Mouse (Mus musculus): ENCODE measurements at regions not wholly inside any gene's neighbourhood (a gene's known extent, or its start where the extent isn't known, plus 50 kb on each side); places are given as distances from the start of the nearest gene placed in this dataset.

DNA sequence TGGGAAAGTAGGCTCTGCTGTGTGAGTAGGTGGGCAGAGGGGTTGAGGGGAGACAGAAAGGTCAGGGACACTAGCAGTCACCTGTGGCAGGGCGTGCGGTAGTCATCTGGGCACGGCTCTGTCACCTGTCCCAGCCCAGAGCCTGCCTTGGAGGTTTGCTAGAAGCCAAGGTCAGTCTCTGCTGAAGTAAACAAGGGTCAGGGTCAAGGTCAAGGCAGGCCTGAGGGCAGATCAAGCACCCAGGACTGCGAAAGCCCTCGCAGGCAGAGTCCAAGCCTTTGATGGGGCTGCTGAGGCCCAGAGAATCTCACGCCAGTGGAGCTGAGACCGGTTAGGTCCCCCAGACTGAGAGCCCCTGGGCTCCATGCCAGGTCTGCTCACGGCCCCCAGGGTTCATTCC, 87.2 kb upstream of the Runx3 start:
- intact Hi-C loops (cut with DNase I), result no loop called here

DNA sequence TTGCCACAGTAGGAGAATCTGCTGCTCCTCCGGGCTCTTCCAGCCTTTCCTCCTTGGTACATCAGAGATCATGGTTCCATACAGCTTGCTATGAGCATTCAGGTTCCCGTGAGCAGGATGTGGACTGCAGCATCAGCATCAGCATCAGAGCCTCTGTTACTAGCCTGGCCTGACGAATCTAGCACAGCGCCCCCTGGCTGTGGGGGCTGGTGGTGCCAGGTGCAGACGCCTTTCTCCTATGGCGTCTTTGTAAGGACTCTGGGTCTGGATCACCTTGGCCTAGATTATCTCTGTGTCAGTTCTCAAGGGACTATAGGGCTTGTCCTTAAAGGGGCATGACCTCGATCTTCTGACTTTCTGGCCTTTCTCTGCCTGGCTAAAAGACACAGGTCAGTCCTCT, 86.0 kb upstream of the Runx3 start:
- intact Hi-C loops (cut with DNase I), result no loop called here

- intact Hi-C loops (cut with DNase I), result no loop called here
Observed at GRCm38 (mm10) chr4:135036764-135037163, 83.7 kb upstream of the Runx3 start.

DNA sequence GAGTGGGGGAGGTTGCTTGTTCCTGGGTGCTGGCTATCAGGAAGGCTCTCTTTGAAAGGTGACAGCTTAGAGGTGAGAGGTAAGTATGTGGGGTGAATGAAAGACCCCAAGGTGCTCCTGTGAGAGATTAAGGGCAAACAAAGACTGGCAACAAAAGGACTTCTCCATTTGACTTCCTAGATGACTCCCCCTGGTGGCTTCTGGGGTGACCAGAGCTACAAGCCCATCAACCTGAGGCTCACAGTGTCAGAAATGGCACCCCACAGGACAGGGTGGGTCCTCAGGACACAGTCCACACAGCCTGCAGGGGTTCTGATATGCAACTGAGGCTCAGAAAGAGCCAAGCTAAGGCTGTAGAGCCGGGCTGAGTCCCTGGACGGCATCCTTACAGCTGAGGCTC, 81.2 kb upstream of the Runx3 start:
- intact Hi-C loops (cut with DNase I), result no loop called here

DNA sequence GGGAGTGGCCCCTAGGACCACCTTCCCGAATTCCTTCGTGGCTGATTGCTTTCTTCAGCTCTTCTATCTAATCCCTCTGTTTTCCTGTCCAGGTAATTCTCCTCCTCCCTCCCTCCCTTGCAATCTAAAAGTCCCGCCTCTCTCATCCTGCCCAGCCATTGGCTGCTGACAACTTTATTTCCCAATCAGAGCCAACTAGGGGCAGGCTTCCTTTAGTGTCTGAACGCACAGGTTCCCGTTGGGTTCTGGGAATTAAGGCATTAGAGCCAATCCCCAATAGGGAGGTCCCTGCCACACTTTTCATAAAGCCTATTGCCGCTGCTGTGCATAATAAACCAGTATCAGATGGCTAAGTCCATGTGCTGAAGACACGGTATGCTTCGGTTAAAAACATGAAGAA, 78.5 kb upstream of the Runx3 start:
- intact Hi-C loops (cut with DNase I), result no loop called here

DNA sequence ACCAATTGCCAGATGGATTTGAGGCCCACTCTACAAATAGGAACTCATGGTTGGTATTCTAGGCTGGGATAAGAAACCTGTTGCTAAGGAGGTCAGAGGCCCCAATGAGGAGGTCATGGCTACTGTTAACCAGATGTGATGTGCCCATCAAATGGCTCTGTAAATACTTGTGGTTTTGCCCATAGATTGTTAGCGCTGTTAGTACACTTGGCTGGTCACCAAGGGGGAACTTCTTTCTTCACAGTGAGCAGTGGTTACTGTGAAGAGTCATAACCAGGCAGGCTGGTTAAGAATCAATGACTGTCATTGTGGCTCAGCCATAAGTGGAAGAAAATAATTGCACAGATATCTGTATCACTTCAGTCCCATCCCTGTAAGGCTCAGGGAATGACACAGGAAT, 78.0 kb upstream of the Runx3 start:
- intact Hi-C loops (cut with DNase I), result no loop called here

- intact Hi-C loops (cut with DNase I), result no loop called here
Observed at GRCm38 (mm10) chr4:135045054-135045453, 75.4 kb upstream of the Runx3 start.

DNA sequence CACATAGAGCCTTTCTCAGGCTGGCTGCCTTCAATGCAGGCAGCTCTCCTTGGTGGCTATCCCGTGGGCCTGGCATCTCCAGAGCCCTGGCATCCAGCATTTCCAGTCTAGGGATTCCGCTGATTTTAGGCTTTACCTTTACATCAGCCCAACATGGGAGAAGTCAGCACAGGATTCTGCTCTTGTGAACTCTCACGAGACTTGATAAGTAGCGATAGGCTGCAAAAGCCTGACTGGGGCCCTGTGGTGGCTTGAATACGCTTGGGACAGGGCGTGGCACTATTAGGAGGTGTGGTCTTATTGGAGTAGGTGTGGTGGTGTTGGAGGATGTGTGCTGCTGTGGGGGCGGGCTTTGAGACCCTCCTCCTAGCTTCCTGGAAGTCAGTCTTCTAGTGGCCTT, 73.8 kb upstream of the Runx3 start:
- intact Hi-C loops (cut with DNase I), result no loop called here

DNA sequence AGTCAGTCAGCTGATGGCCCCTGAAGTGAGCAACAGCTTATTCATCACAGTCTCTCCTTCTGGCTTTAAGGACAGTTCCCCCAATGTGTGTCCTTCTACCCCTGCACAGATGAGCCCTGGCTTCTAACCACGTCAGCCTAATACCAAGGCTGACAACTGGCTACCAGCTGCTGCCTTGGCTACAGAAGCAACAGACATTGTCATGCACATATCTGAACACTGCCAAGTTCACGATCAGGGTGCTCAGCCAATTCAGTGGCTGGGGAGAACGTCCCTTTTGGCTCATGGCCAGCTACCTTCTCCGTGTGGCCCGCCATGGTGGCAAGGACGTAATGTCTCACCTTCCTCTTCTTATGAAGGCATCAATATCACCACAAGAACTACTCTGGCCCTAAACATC, 73.2 kb upstream of the Runx3 start:
- intact Hi-C loops (cut with DNase I), result no loop called here

GRCm38 (mm10) chr4:135047771-135048170, 72.7 kb upstream of the Runx3 start:
- intact Hi-C loops (cut with DNase I), result no loop called here

- intact Hi-C loops (cut with DNase I), result no loop called here
Observed at GRCm38 (mm10) chr4:135049924-135050323, 70.5 kb upstream of the Runx3 start.

DNA sequence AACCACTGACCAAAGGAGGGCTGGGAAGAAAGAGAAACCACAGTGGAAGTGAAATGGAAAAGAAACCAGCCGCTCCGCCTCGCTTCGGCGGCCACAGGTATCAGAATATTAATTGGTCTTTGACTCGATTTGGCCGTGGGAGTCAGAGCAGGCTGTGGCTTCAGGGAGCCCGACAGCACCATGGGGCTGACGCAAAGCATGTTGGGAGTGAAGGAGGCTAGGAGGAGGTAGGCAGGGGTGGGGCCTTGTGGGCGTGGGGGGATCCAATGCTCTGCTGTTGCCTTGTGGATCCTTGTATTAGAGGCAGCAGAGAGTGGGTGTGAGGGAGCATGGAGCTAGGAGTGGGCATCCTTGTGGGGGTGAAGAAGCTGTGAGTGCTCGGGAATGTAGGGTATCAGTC, 69.0 kb upstream of the Runx3 start:
- intact Hi-C loops (cut with DNase I), result no loop called here

DNA sequence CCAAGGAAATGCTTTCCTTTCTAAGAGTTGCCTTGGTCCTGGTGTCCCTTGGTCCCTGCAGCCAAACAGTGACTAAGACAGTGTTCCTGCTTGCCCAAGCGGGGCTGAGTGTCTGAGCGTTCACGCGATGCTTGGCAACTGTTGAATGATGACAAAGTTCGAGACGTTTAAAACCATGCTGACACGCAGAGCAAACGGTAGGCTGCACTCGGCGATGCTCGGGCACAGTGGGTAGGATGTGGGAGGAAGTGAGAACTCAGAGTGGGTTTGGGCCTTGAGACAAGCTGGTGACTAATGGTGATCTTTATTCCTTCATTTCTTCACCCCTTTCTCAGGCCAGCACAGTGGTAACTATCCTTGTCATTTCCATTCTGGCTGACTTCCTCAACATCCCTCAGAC, 66.9 kb upstream of the Runx3 start:
- intact Hi-C loops (cut with DNase I), result no loop called here

- intact Hi-C loops (cut with DNase I), result no loop called here
Observed at GRCm38 (mm10) chr4:135054353-135054752, 66.1 kb upstream of the Runx3 start.

- intact Hi-C loops (cut with DNase I), result no loop called here
Observed at GRCm38 (mm10) chr4:135056371-135056770, 64.1 kb upstream of the Runx3 start.

- intact Hi-C loops (cut with DNase I), result no loop called here
Observed at GRCm38 (mm10) chr4:135057286-135057685, 63.2 kb upstream of the Runx3 start.

DNA sequence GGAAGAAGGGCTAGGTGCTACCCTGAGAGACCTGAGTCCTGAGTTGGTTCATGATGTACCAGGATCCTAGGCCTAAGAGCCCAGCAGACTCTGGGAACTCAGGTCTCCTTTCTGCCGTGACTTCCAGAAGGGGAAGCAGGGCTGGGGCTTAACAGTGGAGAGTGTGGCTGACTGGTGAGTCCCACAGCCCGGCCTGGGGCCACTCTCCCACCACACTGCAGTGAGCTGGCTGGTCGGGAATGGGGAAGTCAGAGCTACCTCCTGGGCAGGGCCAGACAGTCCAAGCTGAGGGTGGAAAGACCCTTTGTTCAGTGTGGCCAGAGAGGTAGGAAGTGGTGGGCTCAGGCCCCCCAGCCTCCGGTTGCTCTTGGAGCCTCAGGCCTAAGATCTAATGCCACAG, 61.6 kb upstream of the Runx3 start:
- intact Hi-C loops (cut with DNase I), result no loop called here

DNA sequence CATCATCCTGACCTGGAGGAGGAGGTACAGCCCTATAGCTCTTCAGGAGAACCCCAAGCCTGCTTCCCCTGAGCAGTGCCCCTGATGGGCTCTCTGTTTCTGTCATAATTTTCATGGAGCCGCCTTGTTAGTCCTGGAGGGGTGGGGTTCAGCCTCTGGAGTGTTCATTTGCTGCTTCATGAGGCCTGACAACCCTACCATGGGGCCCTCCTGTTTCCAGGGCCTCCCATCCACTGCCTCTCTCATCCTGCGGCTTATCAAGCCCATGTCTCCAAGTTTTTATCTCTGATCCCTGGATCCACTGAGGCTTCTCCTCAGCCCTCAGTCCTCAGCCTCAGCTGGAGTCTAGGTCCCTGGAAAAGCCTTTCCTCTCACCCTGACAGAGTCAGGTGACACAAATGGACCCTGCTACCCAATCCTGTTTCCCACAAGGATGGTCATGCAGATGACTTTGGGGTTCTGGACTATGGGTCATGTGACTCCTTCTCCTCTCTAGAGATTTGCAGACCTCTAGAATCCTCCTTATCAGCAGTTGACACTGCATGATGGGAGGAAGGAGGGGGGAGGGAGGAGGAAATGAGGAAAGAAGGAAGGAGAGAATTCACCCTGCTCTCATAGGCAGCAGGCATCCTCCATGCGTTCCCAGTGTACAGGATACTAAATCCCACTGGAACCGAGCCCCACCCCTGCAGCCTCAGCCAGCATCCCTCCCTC, 59.3 kb upstream of the Runx3 start:
- intact Hi-C loops (cut with DNase I), result loop anchor here (10.0 kb wide), 1 partner anchor 116 kb away; no protein-coding TSS in a partner anchor

DNA sequence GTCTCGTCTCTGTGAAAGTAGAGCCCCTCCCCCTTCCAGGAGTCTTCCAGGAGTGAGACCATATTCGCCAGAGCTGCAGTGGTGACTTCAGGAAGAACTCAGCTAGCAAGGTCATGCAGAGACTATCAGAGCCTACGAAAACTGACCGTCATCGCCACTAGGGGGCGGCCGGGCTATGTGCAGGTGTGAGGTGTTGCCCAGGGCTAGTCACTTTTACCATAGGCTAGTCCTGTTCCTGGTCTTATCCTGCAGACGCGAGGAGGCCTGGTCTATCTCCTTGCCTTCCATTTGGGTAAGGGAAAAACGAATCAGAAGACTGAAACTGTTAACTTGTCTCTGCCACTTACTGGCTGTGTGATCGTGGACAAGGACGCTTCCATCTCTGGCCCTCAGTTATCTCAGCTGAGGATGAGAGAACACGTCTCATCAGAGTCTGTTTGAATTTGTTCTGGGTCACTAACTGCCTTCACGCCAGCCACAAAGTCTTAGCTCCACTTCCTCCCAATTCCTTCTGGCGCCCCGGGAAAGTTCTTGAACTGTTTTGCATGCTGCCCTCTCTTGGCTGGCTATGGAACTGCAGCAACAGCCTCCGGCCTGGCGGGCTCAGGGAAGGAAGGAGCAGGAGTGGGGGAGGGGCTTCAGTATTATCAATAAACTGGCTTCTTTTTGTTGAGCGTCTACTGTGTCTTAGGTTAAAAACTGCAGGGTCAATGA, 53.5 kb upstream of the Runx3 start:
- intact Hi-C loops (cut with DNase I), result loop anchor here (2.0 to 10.0 kb wide), 4 partner anchors 48 to 140 kb away; no protein-coding TSS in a partner anchor

GRCm38 (mm10) chr4:135067805-135068204, 52.6 kb upstream of the Runx3 start:
- intact Hi-C loops (cut with DNase I), result loop anchor here (2.0 to 10.0 kb wide), 4 partner anchors 49 to 139 kb away; no protein-coding TSS in a partner anchor

GRCm38 (mm10) chr4:135069818-135070217, 50.6 kb upstream of the Runx3 start:
- intact Hi-C loops (cut with DNase I), result loop anchor here (5.0 to 10.0 kb wide), 2 partner anchors 125 to 137 kb away; no protein-coding TSS in a partner anchor

All from adrenal gland (tissue).